Mouse (Mus musculus) gastrocnemius, adult 8-10 months (tissue): ENCODE measurements around the gene Ndufa11. TPM values are rescaled to one million over a fixed set of nuclear protein-coding genes. Genes with fewer than 3 reads are reported as not detected.

Experiments
- DNase-seq, 2 experiments: peaks; one replicate each; pipeline ENCODE4 v3.0.0; 2022; ENCODE audit warnings: low spot score in 2 of 2
- total RNA-seq, 4 experiments: library from RNA; stranded (reverse); gene quantifications; 2 replicates each; pipeline ENCODE4 v1.2.4; 2022

Gene Ndufa11
- total RNA-seq, 4 experiments from 2014 or later, result 325 to 413 (median 358) TPM

GRCm38 (mm10) chr17:56715914-56716654 is 1.5 kb upstream of the Ndufa11 start:
- DNase-seq, result no peak

GRCm38 (mm10) chr17:56716655-56717362 is 758 bp upstream of the Ndufa11 start:
- DNase-seq, result peak; percentile 96 to 97

- DNase-seq, result peak in 1 of 2 experiments; percentile 72
These were observed 4.9 kb downstream of the Ndufa11 start for GRCm38 (mm10) chr17:56722441-56722840.

- DNase-seq, result no peak
These were observed 6.0 kb downstream of the Ndufa11 start for GRCm38 (mm10) chr17:56723419-56724161.

GRCm38 (mm10) chr17:56727029-56727649 is 9.6 kb downstream of the Ndufa11 start:
- no peak for DNase-seq

- DNase-seq, result no peak
These were observed 10.1 kb downstream of the Ndufa11 start for GRCm38 (mm10) chr17:56727659-56728058.

GRCm38 (mm10) chr17:56728117-56728516 is 10.6 kb downstream of the Ndufa11 start:
- DNase-seq, result no peak

GRCm38 (mm10) chr17:56729151-56729550 is 11.6 kb downstream of the Ndufa11 start:
- DNase-seq, result no peak

- no peak for DNase-seq
These were observed 12.1 kb downstream of the Ndufa11 start for GRCm38 (mm10) chr17:56729656-56730055.

GRCm38 (mm10) chr17:56736534-56736933 is 19.0 kb downstream of the Ndufa11 start:
- DNase-seq, result no peak

- no peak for DNase-seq
These were observed 20.7 kb downstream of the Ndufa11 start for GRCm38 (mm10) chr17:56738221-56738620.

- no peak for DNase-seq
These were observed 22.7 kb downstream of the Ndufa11 start for GRCm38 (mm10) chr17:56740118-56740787.

GRCm38 (mm10) chr17:56740788-56741160 is 23.2 kb downstream of the Ndufa11 start:
- DNase-seq, result no peak

- DNase-seq, result no peak
These were observed 26.6 kb downstream of the Ndufa11 start for GRCm38 (mm10) chr17:56744173-56744572.

GRCm38 (mm10) chr17:56751404-56752072 is 34.0 kb downstream of the Ndufa11 start:
- no peak for DNase-seq

- DNase-seq, result no peak
These were observed 35.9 kb downstream of the Ndufa11 start for GRCm38 (mm10) chr17:56753452-56753851.

GRCm38 (mm10) chr17:56754271-56755185 is 37.0 kb downstream of the Ndufa11 start:
- DNase-seq, result no peak

- DNase-seq, result no peak
These were observed 39.3 kb downstream of the Ndufa11 start for GRCm38 (mm10) chr17:56756703-56757399.
